Mouse (Mus musculus) small intestine, adult 2 months (tissue): ENCODE measurements around the gene Vcam1. TPM values are rescaled to one million over a fixed set of nuclear protein-coding genes. Genes with fewer than 3 reads are reported as not detected.

Experiments
- H3K27ac ChIP-seq: fragments of 200-500 bp; 2 replicates; pipeline ENCODE4 v1.5.1; 2012; ENCODE audit warnings: low read depth, low read length, control low read depth, inconsistent platforms; ENCODE audit not compliant: insufficient read depth
- H3K27me3 ChIP-seq: fragments of 200-500 bp; 2 replicates; pipeline ENCODE4 v1.6.1; 2012; ENCODE audit warnings: mild to moderate bottlenecking, moderate library complexity, low read length, inconsistent platforms; ENCODE audit not compliant: control insufficient read depth, insufficient read depth
- H3K36me3 ChIP-seq: fragments of 200-500 bp; 2 replicates; pipeline ENCODE4 v1.6.1; 2012; ENCODE audit warnings: mild to moderate bottlenecking, low read length, control low read depth, inconsistent platforms; ENCODE audit not compliant: control insufficient read depth, insufficient read depth
- H3K4me1 ChIP-seq: fragments of 200-500 bp; 2 replicates; pipeline ENCODE4 v1.6.1; 2012; ENCODE audit warnings: low read length, inconsistent platforms, mixed read lengths; ENCODE audit not compliant: control insufficient read depth, insufficient read depth, insufficient read length
- H3K4me3 ChIP-seq: fragments of 200-500 bp; 2 replicates; pipeline ENCODE4 v1.5.1; 2012; ENCODE audit warnings: low read depth, mild to moderate bottlenecking, control low read depth, inconsistent platforms, low read length, moderate library complexity
- CTCF ChIP-seq: fragments of 200-500 bp; IDR thresholded peaks from 2 replicates; pipeline ENCODE4 v1.5.1; 2012; ENCODE audit warnings: low read depth, mild to moderate bottlenecking, control low read depth, inconsistent platforms, low read length, moderate library complexity, mixed read lengths; ENCODE audit not compliant: insufficient replicate concordance, insufficient read length; ENCODE audit errors: extremely low read depth
- POLR2A ChIP-seq: fragments of 200-500 bp; IDR thresholded peaks from 2 replicates; pipeline ENCODE4 v1.6.1; 2012; ENCODE audit warnings: low read depth, mild to moderate bottlenecking, control low read depth, inconsistent platforms, low read length, moderate library complexity
- WGBS: fragments of 180-500 bp; shearing (Covaris S2); methylation state at CpG from one replicate; pipeline ENCODE4 v1.1.7; 2018; 5-methylcytosine and 5-hydroxymethylcytosine counted together
- polyA plus RNA-seq: library from polyadenylated mRNA; depleted of rRNA; stranded (reverse); fragments of >200 nt; gene quantifications from 2 replicates; pipeline ENCODE4 v1.2.3, GENCODE M21; 2012

Vcam1 gene
- polyA plus RNA-seq, 1 experiment = 1.1 TPM

DNA sequence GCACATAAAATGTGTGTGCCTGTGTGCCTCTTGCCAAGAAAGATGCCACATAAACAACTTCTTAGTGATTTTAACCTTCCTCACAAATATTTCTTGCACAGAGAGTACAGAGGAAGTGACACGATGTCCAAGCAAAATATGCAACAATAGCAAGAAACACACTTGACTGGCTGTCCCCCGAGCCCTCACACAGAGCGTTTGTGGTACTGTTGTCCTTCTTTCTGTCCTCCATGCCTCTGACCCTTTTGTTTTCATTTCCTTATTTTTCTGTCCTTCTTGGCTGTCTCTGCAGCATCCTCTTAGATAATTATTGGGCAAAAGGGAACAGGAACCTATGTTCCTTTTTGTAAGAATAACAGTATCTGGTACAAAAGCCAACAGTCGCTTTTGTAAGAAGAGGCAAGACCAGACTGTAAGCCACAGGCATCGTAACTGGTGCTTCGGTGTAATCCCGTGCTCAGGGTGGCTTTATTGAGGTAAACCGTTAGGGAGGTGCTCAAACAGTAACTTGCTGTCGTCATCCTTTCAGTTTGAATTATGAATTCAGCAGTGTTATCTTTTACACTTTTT lies 32.7 kb upstream of the Vcam1 start:
- Histone ChIP-seq H3K4me1 (no peaks in the 10 kb centered on the region), H3K36me3 (no peaks in the 10 kb centered on the region), H3K27me3 (no peaks in the 10 kb centered on the region), H3K4me3 (no peak overlapping the region), H3K27ac (no peak overlapping the region)
- 72% methylated on average over 9 of the region's 9 CpGs for WGBS
- TF ChIP-seq CTCF = no peak
- no peak for TF ChIP-seq POLR2A

DNA sequence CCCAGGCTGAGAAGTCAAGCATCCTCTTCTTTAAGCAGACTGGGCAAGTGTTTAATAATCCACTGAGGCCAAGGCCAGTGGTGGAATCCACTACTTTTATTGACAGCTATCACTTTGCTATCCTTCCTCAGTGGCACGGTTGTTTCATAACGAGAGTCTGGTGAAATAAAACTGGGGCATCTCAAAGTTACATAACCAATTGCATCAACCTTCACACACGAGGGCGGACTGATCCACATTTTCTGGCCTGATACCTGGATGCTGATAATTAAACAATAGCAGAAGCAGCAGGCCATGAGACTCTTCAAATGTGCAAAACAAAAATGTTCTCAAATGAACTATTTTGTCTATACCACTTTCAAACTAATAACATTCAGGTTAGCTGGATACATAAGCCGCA lies 29.9 kb upstream of the Vcam1 start:
- no peaks in the 10 kb centered on the region for H3K27me3 ChIP-seq
- H3K36me3 ChIP-seq = no peaks in the 10 kb centered on the region
- WGBS = 89% methylated on average over 5 of the region's 5 CpGs
- no peaks in the 10 kb centered on the region for H3K4me1 ChIP-seq
- TF ChIP-seq CTCF (no peak), POLR2A (no peak)
- no peak overlapping the region for H3K4me3 ChIP-seq
- H3K27ac ChIP-seq = no peak overlapping the region

DNA sequence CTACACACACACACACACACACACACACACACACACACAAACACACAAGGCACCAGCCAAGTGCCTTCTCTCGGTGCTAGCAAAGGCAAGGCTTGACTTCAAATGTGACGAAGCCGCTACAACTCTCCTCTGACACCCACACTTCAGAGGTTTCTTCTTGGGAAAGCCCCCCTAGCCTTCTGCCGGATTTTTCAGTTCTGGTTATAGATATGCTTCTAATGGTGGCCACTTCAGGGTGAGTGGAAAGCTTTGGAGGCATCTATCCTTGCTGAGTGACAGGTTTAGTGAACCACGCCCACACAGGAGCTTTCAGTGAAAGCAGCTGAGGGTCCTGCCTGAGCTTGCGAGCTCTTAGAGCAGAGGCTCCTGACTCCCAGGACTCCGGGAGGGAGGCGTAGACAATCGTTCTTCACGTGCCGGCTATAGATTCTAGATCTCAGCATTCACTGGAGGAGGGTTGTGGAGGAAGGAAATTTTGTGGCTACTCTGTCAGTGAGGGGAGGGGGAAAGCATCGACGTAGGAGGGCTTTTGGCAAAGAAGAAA lies 28.0 kb upstream of the Vcam1 start:
- TF ChIP-seq POLR2A (no peak), CTCF (no peak)
- Histone ChIP-seq H3K27me3 (no peaks in the 10 kb centered on the region), H3K36me3 (no peaks in the 10 kb centered on the region), H3K27ac (no peak overlapping the region), H3K4me3 (no peak overlapping the region), H3K4me1 (no peaks in the 10 kb centered on the region)
- WGBS = 59% methylated on average over 13 of the region's 13 CpGs

DNA sequence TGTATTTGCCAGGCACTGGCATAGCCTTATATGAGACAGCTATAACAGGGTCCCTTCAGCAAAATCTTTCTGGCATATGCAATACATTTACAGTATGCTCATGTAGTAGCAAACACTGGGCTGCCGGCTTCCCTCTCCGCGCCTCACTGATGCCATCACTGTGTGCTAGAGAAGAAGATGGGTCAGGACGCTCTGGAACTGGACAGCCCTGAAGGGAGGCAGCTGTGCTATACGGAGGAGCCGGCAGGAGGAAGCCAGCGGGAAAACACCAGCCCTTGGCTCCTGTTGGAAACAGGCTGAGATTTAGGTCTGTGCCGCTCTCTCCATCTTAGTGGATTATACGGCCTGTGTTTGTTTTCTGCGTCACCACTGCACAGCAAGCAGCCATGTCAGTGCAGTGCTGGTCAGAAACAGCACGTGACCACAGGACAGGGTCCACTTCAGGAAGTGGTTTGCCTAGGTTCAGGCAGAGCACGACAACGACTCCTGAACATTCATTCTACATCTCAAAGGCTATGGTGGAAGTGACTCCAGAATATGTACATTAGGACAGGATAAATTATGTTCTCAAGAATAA lies 20.7 kb upstream of the Vcam1 start:
- TF ChIP-seq POLR2A (no peak), CTCF (no peak)
- Histone ChIP-seq H3K27me3 (0 out of 2 replicates have a peak, but pooled peaks cover 2% of the 10 kb centered on the region), H3K36me3 (no peaks in the 10 kb centered on the region), H3K27ac (no peak overlapping the region), H3K4me3 (no peak overlapping the region), H3K4me1 (no peaks in the 10 kb centered on the region)
- 76% methylated on average over 13 of the region's 13 CpGs for WGBS

DNA sequence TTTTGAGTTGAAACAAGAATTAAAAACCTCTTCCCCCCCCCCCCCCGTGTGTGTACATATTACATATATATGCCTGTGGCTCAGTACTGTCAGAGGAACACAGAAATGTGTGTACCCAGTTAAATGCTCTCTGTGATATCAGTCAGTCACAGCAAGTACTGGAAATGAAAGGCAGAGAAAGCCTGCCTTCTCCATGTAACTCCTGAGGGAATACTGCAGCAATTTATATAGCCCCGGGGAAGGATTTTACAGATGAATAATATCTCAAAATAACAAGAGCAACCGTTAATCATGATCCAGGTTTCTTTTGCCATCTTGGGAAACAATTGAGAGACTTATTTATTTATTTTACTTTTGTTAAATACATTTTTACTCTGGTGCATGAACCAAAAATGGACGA lies 19.6 kb upstream of the Vcam1 start:
- H3K27me3 ChIP-seq = 0 out of 2 replicates have a peak, but pooled peaks cover 2% of the 10 kb centered on the region
- 57% methylated on average over 4 of the region's 4 CpGs for WGBS
- H3K4me1 ChIP-seq = no peaks in the 10 kb centered on the region
- no peak overlapping the region for H3K4me3 ChIP-seq
- H3K36me3 ChIP-seq = no peaks in the 10 kb centered on the region
- TF ChIP-seq CTCF (no peak), POLR2A (no peak)
- no peak overlapping the region for H3K27ac ChIP-seq

DNA sequence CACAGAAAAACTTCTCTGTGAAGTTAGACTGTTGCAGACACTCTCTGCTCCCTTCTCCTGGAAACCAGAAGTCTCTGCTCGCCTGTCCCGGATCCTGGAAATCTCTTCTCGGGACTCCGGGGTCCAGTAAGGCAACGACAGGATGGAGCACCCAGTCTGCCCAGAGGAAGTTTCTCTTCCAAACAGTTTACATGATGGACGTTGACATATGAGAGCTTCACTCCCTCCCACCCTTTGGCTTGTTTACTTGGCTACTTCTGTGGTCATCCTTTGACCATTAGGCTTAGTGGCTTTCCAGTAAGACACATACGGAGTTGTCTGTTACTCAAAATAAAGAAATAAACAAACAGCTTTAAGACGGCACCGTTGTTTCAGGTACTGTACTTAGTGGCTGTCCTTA lies 19.2 kb upstream of the Vcam1 start:
- no peak overlapping the region for H3K4me3 ChIP-seq
- 0 out of 2 replicates have a peak, but pooled peaks cover 2% of the 10 kb centered on the region for H3K27me3 ChIP-seq
- no peaks in the 10 kb centered on the region for H3K4me1 ChIP-seq
- no peaks in the 10 kb centered on the region for H3K36me3 ChIP-seq
- TF ChIP-seq POLR2A (no peak), CTCF (no peak)
- H3K27ac ChIP-seq = 0 out of 2 replicates have a peak overlapping the region, but pooled peaks have one; percentile 28
- whole genome bisulfite sequencing = 64% methylated on average over 9 of the region's 9 CpGs

DNA sequence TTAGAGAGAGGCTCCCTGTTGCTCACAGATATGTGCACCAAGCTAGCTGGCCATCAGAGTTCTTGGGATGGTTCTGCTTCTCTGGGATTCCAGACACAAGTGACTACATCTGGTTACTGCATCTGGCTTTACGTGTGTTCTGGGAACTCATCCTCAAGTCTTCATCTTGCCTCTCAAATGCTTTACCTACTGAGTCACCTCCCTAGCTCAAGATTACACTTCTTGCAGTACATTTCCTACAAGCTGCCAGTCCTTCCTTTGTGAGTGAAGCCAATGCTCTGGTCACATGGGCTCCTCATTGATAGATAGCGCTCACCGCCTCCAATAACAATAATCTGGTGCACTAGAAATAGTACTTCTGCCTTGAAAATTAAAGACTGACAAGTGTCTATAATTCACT lies 11.7 kb upstream of the Vcam1 start:
- no peaks in the 10 kb centered on the region for H3K27me3 ChIP-seq
- no peaks in the 10 kb centered on the region for H3K4me1 ChIP-seq
- no peak overlapping the region for H3K27ac ChIP-seq
- H3K4me3 ChIP-seq = no peak overlapping the region
- no peaks in the 10 kb centered on the region for H3K36me3 ChIP-seq
- 91% methylated on average over 3 of the region's 3 CpGs for WGBS
- TF ChIP-seq CTCF = no peak
- TF ChIP-seq POLR2A = no peak
